Mouse (Mus musculus): ENCODE results near the gene Psmd6.

Gene Psmd6

GRCm38 (mm10) chr14:14064486-14065141 is 56.2 kb downstream of the Psmd6 start:
- DNase-seq (ENCODE audit: low spot score in 2 of 2) = no peak

- no peak for DNase-seq (ENCODE audit: low spot score in 2 of 2)
Observed at GRCm38 (mm10) chr14:14063382-14063781, 57.4 kb downstream of the Psmd6 start.

- no peak for DNase-seq (ENCODE audit: low spot score in 2 of 2)
Observed at GRCm38 (mm10) chr14:14062531-14063245, 58.1 kb downstream of the Psmd6 start.

Data from spleen, postnatal 36 days (tissue).